Comparison of ENCODE assay signal across 8 mouse cellular contexts in genomic region chr4:149737383-149738324, GRCm38 (mm10). TPM values are rescaled to one million over a fixed set of nuclear protein-coding genes. Genes with fewer than 3 reads are reported as not detected.
A peak's percentile ranks its signal among the peaks of the same experiment; 100 is the strongest.
DNase-seq lines count a peak whose midpoint lies in the region; ATAC-seq lines count a peak whose summit lies in the region.

Gene Tmem201, minus strand, starts transcription at chr4:149738044.

- H3K36me3 ChIP-seq in hindbrain, embryonic 15.5 days = peaks cover 11% of the 10 kb centered on the region

- peaks cover 53% of the 10 kb centered on the region for H3K4me1 ChIP-seq in hindbrain, embryonic 15.5 days (replicated peaks)

- H3K4me3 ChIP-seq in hindbrain, embryonic 15.5 days = peak within 1 kb of the TSS; percentile 78

- under 1% methylated on average over 96 of the region's 97 CpGs for WGBS in hindbrain, embryonic 15.5 days

- peak within 1 kb of the TSS; percentile 84 for H3K27ac ChIP-seq in hindbrain, embryonic 15.5 days (replicated peaks)

- no peaks in the 10 kb centered on the region for H3K9me3 ChIP-seq in hindbrain, embryonic 15.5 days

- H3K27me3 ChIP-seq in hindbrain, embryonic 15.5 days = no peaks in the 10 kb centered on the region

- peak within 1 kb of the TSS; percentile 82 for H3K4me2 ChIP-seq in hindbrain, embryonic 15.5 days

- H3K9ac ChIP-seq in hindbrain, embryonic 15.5 days = peak within 1 kb of the TSS; percentile 79

- peak; percentile 91 for ATAC-seq in hindbrain, embryonic 15.5 days (ENCODE audit: low FRiP score, low read depth)

- DNase-seq in R1 (ENCODE audit: low read depth, low spot score) = peak; percentile 96
- peak; percentile 97 to 99 for DNase-seq in cerebellum, postnatal 25 days
- peak; percentile 91 to 97 for DNase-seq in frontal cortex, postnatal 36 days (ENCODE audit: low spot score in 2 of 2)
- DNase-seq in left cerebral cortex, adult 11 months (ENCODE audit: low spot score) = peak; percentile 94
- peak; percentile 95 for DNase-seq in lung, postnatal 4 days
- peak; percentile 93 for DNase-seq in retina, postnatal 7 days (ENCODE audit: low read depth, low spot score)
- peak; percentile 86 for DNase-seq in urinary bladder, adult 2 months (ENCODE audit: low spot score)

RNA-seq across cellular contexts. Expression of gene Tmem201, which starts in this region (rescaled TPM):
- 44.2 and 53.3 TPM in 2 replicates for polyA plus RNA-seq in hindbrain, embryonic 15.5 days (2015; fragmentation: Nextera tagmentation; extraction: Ambion mirVana)
- polyA plus RNA-seq in urinary bladder, adult 2 months (2012; rRNA removed) = 21.6 and 24.0 TPM in 2 replicates

Comparison
In these comparisons a context has a peak if more than half of its experiments do, and no peak if none do; other contexts are left out.
1. Peak in every context shown above with its lines: DNase-seq, ATAC-seq, H3K4me3 ChIP-seq and H3K27ac ChIP-seq.